Mouse (Mus musculus) limb, embryonic 12.5 days (tissue): ENCODE measurements around the gene Ly6g5c. TPM values are rescaled to one million over a fixed set of nuclear protein-coding genes. Genes with fewer than 3 reads are reported as not detected.

Experiments used
- ATAC-seq: fragments of 200-750 bp; cut with Nextera tagmentation; 2 replicates; pipeline ENCODE4 v1.8.0; 2017; ENCODE audit warnings: low read depth, moderate TSS enrichment; ENCODE audit not compliant: insufficient number of reproducible peaks, insufficient read depth, low FRiP score, low TSS enrichment
- H3K27ac ChIP-seq: fragments of 300-500 bp; sonication (generic); 2 replicates; pipeline ENCODE4 v1.5.1; 2016; ENCODE audit warnings: mild to moderate bottlenecking, moderate library complexity
- H3K27me3 ChIP-seq: fragments of 300-500 bp; sonication (generic); 2 replicates; pipeline ENCODE4 v1.6.1; 2016; ENCODE audit warnings: mild to moderate bottlenecking, moderate library complexity
- H3K36me3 ChIP-seq: fragments of 300-500 bp; sonication (generic); 2 replicates; pipeline ENCODE4 v1.6.1; 2016; ENCODE audit warnings: mild to moderate bottlenecking, moderate library complexity
- H3K4me1 ChIP-seq: fragments of 300-500 bp; sonication (generic); replicated peaks from 2 replicates; pipeline ENCODE4 v1.6.1; 2016
- H3K4me2 ChIP-seq: fragments of 300-500 bp; sonication (generic); 2 replicates; pipeline ENCODE4 v1.6.1; 2016; ENCODE audit warnings: mild to moderate bottlenecking, moderate library complexity
- H3K4me3 ChIP-seq: fragments of 300-500 bp; sonication (generic); replicated peaks from 2 replicates; pipeline ENCODE4 v1.5.1; 2016; ENCODE audit warnings: mild to moderate bottlenecking
- H3K9ac ChIP-seq: fragments of 300-500 bp; sonication (generic); replicated peaks from 2 replicates; pipeline ENCODE4 v1.6.1; 2016; ENCODE audit warnings: mild to moderate bottlenecking, moderate library complexity
- H3K9me3 ChIP-seq: fragments of 300-500 bp; sonication (generic); 2 replicates; pipeline ENCODE4 v1.6.1; 2016; ENCODE audit warnings: mild to moderate bottlenecking, moderate library complexity
- WGBS: fragments of 180-500 bp; shearing (Covaris S2); methylation state at CpG from one replicate; pipeline ENCODE4 v1.1.7; 2016; 5-methylcytosine and 5-hydroxymethylcytosine counted together
- polyA plus RNA-seq: library from polyadenylated mRNA; unstranded; fragments of >200 nt; fragmentation: Nextera tagmentation; extraction: Ambion mirVana; gene quantifications from 2 replicates; pipeline ENCODE4 v1.2.1, GENCODE M21; 2016

Ly6g5c gene
- polyA plus RNA-seq, 1 experiment from 2014 or later: not detected

DNA sequence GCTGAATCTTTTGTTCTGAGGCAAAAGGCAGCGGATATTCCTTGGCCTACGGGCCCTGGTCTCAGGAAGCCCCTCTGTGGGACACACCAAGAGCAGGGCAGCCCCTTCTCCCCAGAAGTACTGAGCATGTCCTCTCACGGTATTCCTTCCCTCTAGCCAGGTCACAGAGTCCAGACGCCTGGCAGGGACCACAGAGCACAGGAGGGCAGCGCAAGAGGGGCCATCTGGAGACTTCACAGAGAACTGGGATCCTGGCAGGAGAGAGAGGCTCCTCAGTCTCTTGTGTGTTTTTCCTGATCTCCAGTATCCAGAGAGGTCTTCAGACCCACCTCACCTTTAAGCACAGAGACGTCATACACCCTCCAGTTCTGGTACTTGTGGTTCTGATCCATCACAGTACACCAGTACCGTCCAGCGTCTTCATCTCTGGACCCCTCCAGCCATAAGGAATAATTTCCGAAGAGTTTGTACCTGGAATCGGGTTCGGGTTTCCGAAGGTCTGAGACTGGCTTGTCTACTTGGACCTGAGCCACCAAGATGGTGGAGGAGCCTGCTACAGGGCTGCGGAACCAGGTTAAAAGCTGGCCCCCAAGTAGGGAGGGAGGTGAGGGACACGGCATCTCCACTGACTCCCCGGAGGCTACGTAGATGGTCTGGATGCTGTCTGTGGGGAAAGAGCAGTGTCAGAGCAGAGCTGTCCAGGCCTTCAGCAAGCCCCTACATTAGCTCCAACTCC is 25.1 kb upstream of the Ly6g5c start:
- WGBS: 79% methylated on average over 16 of the region's 16 CpGs
- Histone ChIP-seq H3K4me2 (no peak overlapping the region), H3K36me3 (no peaks in the 10 kb centered on the region), H3K27me3 (peaks cover 15% of the 10 kb centered on the region), H3K27ac (no peak overlapping the region), H3K9me3 (no peaks in the 10 kb centered on the region), H3K4me3 (no peak overlapping the region), H3K4me1 (peaks cover 3% of the 10 kb centered on the region; the same call in 1 of the 2 replicates), H3K9ac (no peak overlapping the region)
- no peak for ATAC-seq

DNA sequence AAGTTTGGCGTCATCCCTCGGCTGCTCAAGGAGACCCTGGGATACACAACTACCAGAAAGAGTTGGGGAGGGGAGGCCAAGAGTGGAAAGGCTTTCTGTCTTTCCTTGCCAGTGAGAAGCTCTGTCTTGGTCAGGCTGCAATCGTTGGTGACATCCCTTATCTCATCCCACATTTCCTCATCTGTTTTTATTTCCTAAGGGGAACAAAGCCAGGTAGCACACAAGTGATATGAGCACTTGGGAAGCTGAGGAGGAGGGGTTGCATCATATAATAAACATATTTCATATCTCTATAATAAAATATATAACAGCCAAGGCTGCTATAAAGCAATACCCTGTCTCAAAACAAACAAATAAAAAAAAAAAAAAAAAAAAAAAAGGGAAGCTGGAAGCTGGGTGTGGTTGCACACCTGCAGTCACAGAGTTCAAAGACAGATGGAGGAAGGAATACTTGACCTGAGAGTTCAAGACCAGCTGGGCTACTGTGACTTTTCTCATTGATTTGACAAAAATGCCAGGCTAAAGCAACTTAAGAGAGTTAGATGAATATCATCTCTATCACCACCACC is 24.1 kb upstream of the Ly6g5c start:
- peaks cover 6% of the 10 kb centered on the region for H3K27me3 ChIP-seq
- H3K4me1 ChIP-seq: no peaks in the 10 kb centered on the region
- H3K36me3 ChIP-seq: no peaks in the 10 kb centered on the region
- no peaks in the 10 kb centered on the region for H3K9me3 ChIP-seq
- no peak overlapping the region for H3K4me3 ChIP-seq
- no peak overlapping the region for H3K27ac ChIP-seq
- ATAC-seq: no peak
- no peak overlapping the region for H3K4me2 ChIP-seq
- WGBS: 70% methylated on average over 3 of the region's 3 CpGs
- no peak overlapping the region for H3K9ac ChIP-seq

GRCm38 (mm10) chr17:35085208-35085865 is 22.7 kb upstream of the Ly6g5c start, which contains the start of gene Ly6g6f:
Ly6g6f (minus strand) TSS chr17:35085610.
- no peak for ATAC-seq
- no peaks in the 10 kb centered on the region for H3K36me3 ChIP-seq
- no peaks in the 10 kb centered on the region; the same call in 1 of the 2 replicates for H3K27me3 ChIP-seq
- H3K9me3 ChIP-seq: no peaks in the 10 kb centered on the region
- no peak within 1 kb of the TSS for H3K4me3 ChIP-seq
- peaks cover 6% of the 10 kb centered on the region for H3K4me1 ChIP-seq
- no peak within 1 kb of the TSS for H3K9ac ChIP-seq
- no peak within 1 kb of the TSS for H3K27ac ChIP-seq
- no peak within 1 kb of the TSS for H3K4me2 ChIP-seq
- 82% methylated on average over 7 of the region's 7 CpGs for WGBS

DNA sequence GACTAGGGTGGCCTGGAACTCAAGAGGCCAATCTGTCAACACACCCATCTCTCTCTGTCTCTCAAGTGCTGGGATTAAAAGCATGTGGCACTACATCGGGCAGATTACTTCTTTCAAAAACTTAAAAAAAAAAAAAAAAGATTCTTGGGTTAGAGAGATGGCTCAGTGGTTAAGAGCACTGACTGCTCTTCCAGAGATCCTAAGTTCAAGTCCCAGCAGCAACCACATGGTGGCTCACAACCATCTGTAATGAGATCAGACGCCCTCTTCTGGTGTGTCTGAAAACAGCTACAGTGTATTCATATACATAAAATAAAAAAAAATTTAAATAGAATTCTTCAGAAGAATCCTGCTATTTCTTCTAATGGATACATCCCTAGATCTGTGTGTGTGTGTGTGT is 19.9 kb upstream of the Ly6g5c start:
- H3K4me1 ChIP-seq: peaks cover 12% of the 10 kb centered on the region
- H3K9ac ChIP-seq: no peak overlapping the region
- H3K27me3 ChIP-seq: no peaks in the 10 kb centered on the region
- no peak overlapping the region for H3K4me3 ChIP-seq
- H3K9me3 ChIP-seq: no peaks in the 10 kb centered on the region
- no peak overlapping the region for H3K4me2 ChIP-seq
- H3K27ac ChIP-seq: no peak overlapping the region
- no peak for ATAC-seq
- peaks cover 25% of the 10 kb centered on the region for H3K36me3 ChIP-seq
- 59% methylated on average over 2 of the region's 2 CpGs for WGBS

DNA sequence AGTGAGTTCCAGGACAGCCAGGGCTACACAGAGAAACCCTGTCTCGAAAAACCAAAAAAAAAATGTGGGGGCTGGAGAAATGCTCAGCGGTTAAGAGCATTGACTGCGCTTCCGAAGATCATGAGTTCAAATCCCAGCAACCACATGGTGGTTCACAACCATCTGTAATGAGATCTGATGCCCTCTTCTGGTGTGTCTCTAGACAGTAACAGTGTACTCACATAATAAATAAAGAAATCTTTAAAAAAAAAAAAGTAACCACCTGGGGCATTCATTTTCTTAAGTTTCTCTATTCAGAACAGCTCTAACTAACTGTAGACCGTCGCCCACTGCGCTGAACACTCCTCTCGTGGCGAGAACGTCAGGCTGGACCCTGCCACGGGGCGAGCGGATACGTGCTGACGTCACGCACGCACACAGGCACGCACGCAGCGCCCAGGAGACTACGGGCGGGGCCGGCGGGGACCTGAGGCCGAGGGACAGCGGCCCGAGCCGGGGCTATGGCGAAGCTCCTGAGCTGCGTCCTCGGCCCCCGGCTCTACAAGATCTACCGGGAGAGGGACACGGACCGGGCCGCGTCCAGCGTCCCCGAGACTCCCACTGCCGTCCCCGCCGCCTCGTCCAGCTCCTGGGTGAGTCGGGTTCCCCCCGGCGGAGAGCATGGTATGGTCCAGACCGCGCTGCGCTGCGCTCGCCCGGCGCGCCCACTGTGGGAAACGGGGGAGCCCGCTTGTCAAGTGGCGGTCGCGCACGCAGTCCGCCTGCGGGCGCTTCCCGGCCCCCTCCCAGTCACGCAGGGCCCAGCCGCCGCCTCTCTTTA is 19.0 kb upstream of the Ly6g5c start, which contains the start of gene Abhd16a:
Gene Abhd16a (plus strand): TSS at position 439 of the 820 bp plus-strand sequence.
- peak within 1 kb of the TSS; percentile 93 for H3K27ac ChIP-seq
- WGBS: 3% methylated on average over 61 of the region's 67 CpGs
- peaks cover 33% of the 10 kb centered on the region for H3K36me3 ChIP-seq
- H3K9ac ChIP-seq: peak within 1 kb of the TSS; percentile 75
- H3K9me3 ChIP-seq: no peaks in the 10 kb centered on the region
- H3K4me2 ChIP-seq: peak within 1 kb of the TSS; percentile 65
- H3K4me1 ChIP-seq: peaks cover 12% of the 10 kb centered on the region
- peak; percentile 97 for ATAC-seq
- H3K4me3 ChIP-seq: peak within 1 kb of the TSS; percentile 58
- no peaks in the 10 kb centered on the region for H3K27me3 ChIP-seq

- Histone ChIP-seq H3K4me3 (peak overlapping the region; percentile 58), H3K36me3 (peaks cover 46% of the 10 kb centered on the region), H3K27ac (0 out of 2 replicates have a peak overlapping the region, but pooled peaks have one; percentile 2), H3K4me2 (peak overlapping the region; percentile 65), H3K9ac (peak overlapping the region; percentile 75), H3K4me1 (peaks cover 12% of the 10 kb centered on the region), H3K27me3 (no peaks in the 10 kb centered on the region), H3K9me3 (no peaks in the 10 kb centered on the region)
- ATAC-seq: no peak
- 67% methylated on average over 8 of the region's 8 CpGs for WGBS
Measured at GRCm38 (mm10) chr17:35090166-35090932, 17.7 kb upstream of the Ly6g5c start.

DNA sequence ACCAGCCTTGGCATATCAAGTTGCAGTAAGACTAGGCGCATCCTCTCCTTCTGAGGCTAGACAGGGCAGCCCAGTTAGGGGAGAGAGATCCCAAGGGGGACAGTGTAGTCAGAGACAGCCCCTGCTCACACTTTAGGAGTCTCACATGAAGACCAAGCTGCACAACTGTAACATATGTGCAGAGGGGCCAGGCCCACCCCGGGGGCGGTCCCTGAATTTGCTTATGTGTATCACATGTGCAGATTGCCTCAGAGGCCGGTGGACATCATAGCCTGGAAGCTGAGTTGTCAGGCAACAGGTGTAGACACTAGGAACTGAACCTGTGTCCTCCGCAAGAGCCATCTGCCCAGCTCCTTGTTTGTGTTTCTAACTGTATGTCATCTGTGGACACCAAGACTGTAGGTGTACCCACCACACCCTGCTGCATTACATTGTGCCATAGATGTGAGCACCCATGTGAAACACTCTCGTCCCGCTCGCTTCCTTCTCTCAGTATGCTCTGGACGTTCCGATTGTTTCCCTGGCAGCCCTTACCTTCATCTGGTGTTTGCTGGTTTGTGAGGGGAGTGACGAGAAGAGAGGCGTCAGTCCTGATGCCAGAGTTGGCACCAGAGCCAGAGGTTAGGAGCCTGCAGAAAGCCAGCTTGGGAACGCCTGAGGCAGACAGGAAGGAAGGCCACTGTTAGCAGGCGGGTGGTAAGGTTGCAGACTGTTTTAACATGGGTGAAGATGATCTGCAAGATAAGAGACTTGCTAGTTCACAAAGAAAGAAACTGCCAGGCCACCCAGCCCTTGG is 15.5 kb upstream of the Ly6g5c start:
- no peak overlapping the region for H3K27ac ChIP-seq
- no peak overlapping the region for H3K4me2 ChIP-seq
- no peak overlapping the region for H3K4me3 ChIP-seq
- peaks cover 68% of the 10 kb centered on the region for H3K36me3 ChIP-seq
- ATAC-seq: no peak
- no peak overlapping the region for H3K9ac ChIP-seq
- no peaks in the 10 kb centered on the region for H3K9me3 ChIP-seq
- no peaks in the 10 kb centered on the region for H3K27me3 ChIP-seq
- H3K4me1 ChIP-seq: peaks cover 12% of the 10 kb centered on the region
- WGBS: 86% methylated on average over 14 of the region's 14 CpGs

GRCm38 (mm10) chr17:35094475-35095365 is 13.4 kb upstream of the Ly6g5c start:
- no peaks in the 10 kb centered on the region for H3K27me3 ChIP-seq
- no peak overlapping the region for H3K4me2 ChIP-seq
- H3K27ac ChIP-seq: no peak overlapping the region
- no peak for ATAC-seq
- H3K9me3 ChIP-seq: no peaks in the 10 kb centered on the region
- 92% methylated on average over 15 of the region's 15 CpGs for WGBS
- H3K9ac ChIP-seq: no peak overlapping the region
- H3K4me1 ChIP-seq: peaks cover 12% of the 10 kb centered on the region
- H3K4me3 ChIP-seq: no peak overlapping the region
- H3K36me3 ChIP-seq: peaks cover 89% of the 10 kb centered on the region

- Histone ChIP-seq H3K4me1 (no peaks in the 10 kb centered on the region), H3K36me3 (peaks cover 98% of the 10 kb centered on the region), H3K27me3 (no peaks in the 10 kb centered on the region), H3K4me2 (no peak overlapping the region), H3K4me3 (no peak overlapping the region), H3K9me3 (no peaks in the 10 kb centered on the region), H3K9ac (no peak overlapping the region), H3K27ac (no peak overlapping the region)
- ATAC-seq: no peak
- WGBS: 86% methylated on average over 12 of the region's 12 CpGs
Measured at GRCm38 (mm10) chr17:35096597-35096996, 11.5 kb upstream of the Ly6g5c start.
